Mouse (Mus musculus) ovary, adult 18-20 months (tissue): Measurements from ENCODE around the gene Tubg1.

ENCODE experiments used
- DNase-seq: peaks from one replicate; pipeline ENCODE4 v3.0.0; 2022; ENCODE audit warnings: low spot score, mixed read lengths

The Tubg1 gene

GRCm38 (mm10) chr11:101119761-101120544 lies at the start of gene Tubg1, which contains the start of gene Retreg3:
Gene Tubg1, plus strand, starts transcription at chr11:101119938.
Gene Retreg3, minus strand, starts transcription at chr11:101119893.
- peak; percentile 98 for DNase-seq

GRCm38 (mm10) chr11:101070189-101070527 lies 49.6 kb upstream of the Tubg1 start:
- no peak for DNase-seq

GRCm38 (mm10) chr11:101070987-101071386 lies 48.8 kb upstream of the Tubg1 start:
- DNase-seq: no peak

- no peak for DNase-seq
These were observed 47.8 kb upstream of the Tubg1 start for GRCm38 (mm10) chr11:101071810-101072428.

- DNase-seq: peak; percentile 83
These were observed 41.6 kb upstream of the Tubg1 start, which contains the start of gene Hsd17b1 for GRCm38 (mm10) chr11:101078121-101078520. Gene Hsd17b1, plus strand, starts transcription at chr11:101078411.

GRCm38 (mm10) chr11:101079746-101080145 lies 40.0 kb upstream of the Tubg1 start:
- no peak for DNase-seq

GRCm38 (mm10) chr11:101080421-101080820 lies 39.3 kb upstream of the Tubg1 start:
- no peak for DNase-seq

GRCm38 (mm10) chr11:101081659-101082058 lies 38.1 kb upstream of the Tubg1 start:
- no peak for DNase-seq

- DNase-seq: peak; percentile 80
These were observed 37.3 kb upstream of the Tubg1 start, which contains the start of gene Coasy for GRCm38 (mm10) chr11:101082208-101083082. Gene Coasy, plus strand, starts transcription at chr11:101082565.

GRCm38 (mm10) chr11:101083083-101083697 lies 36.5 kb upstream of the Tubg1 start:
- DNase-seq: no peak

- no peak for DNase-seq
These were observed 35.5 kb upstream of the Tubg1 start for GRCm38 (mm10) chr11:101084246-101084645.

GRCm38 (mm10) chr11:101084811-101085210 lies 34.9 kb upstream of the Tubg1 start:
- DNase-seq: no peak

- DNase-seq: no peak
These were observed 34.0 kb upstream of the Tubg1 start for GRCm38 (mm10) chr11:101085617-101086322.

- no peak for DNase-seq
These were observed 33.4 kb upstream of the Tubg1 start for GRCm38 (mm10) chr11:101086323-101086674.

GRCm38 (mm10) chr11:101086756-101087681 lies 32.7 kb upstream of the Tubg1 start, which contains the start of gene Mlx:
Gene Mlx, plus strand, starts transcription at chr11:101087277.
- DNase-seq: peak; percentile 86

GRCm38 (mm10) chr11:101087682-101088055 lies 32.1 kb upstream of the Tubg1 start:
- no peak for DNase-seq

GRCm38 (mm10) chr11:101089931-101090330 lies 29.8 kb upstream of the Tubg1 start:
- no peak for DNase-seq

GRCm38 (mm10) chr11:101094930-101095313 lies 24.8 kb upstream of the Tubg1 start:
- DNase-seq: no peak

- peak; percentile 90 for DNase-seq
These were observed 24.3 kb upstream of the Tubg1 start, which contains the start of gene Psmc3ip for GRCm38 (mm10) chr11:101095314-101096024. Gene Psmc3ip, minus strand, starts transcription at chr11:101095436.
